Mouse (Mus musculus): ENCODE measurements around the gene Grk5. TPM values are rescaled to one million over a fixed set of nuclear protein-coding genes. Genes with fewer than 3 reads are reported as not detected.

Gene Grk5
- polyA plus RNA-seq, 1 experiment = 5.8 TPM

- TF ChIP-seq CTCF (IDR thresholded peaks at IDR 0.05; ENCODE audit: extremely low read depth, insufficient read depth, low read length) (no peak), POLR2A (IDR thresholded peaks at IDR 0.05; ENCODE audit: extremely low read depth, insufficient read depth, low read length) (peak; percentile 94)
- Histone ChIP-seq H3K4me3 (ENCODE audit: insufficient read depth, low read length) (peak within 1 kb of the TSS; percentile 57), H3K27ac (ENCODE audit: insufficient read depth, low read length) (0 out of 2 replicates have a peak within 1 kb of the TSS, but pooled peaks have one; percentile 14), H3K4me1 (ENCODE audit: control insufficient read depth, insufficient read depth, low read length) (0 out of 2 replicates have a peak, but pooled peaks cover 1% of the 10 kb centered on the region)
These were observed 15.4 kb upstream of the Grk5 start, which contains the start of gene Prdx3 for GRCm38 (mm10) chr19:60874064-60874694. Gene Prdx3, minus strand, starts transcription at chr19:60874556.

GRCm38 (mm10) chr19:60883129-60883528 is 6.4 kb upstream of the Grk5 start:
- Histone ChIP-seq H3K4me1 (ENCODE audit: control insufficient read depth, insufficient read depth, low read length) (no peaks in the 10 kb centered on the region; the same call in 1 of the 2 replicates), H3K27ac (ENCODE audit: insufficient read depth, low read length) (no peak overlapping the region), H3K4me3 (ENCODE audit: insufficient read depth, low read length) (no peak overlapping the region)
- TF ChIP-seq CTCF (IDR thresholded peaks at IDR 0.05; ENCODE audit: extremely low read depth, insufficient read depth, low read length) (peak; percentile 74), POLR2A (IDR thresholded peaks at IDR 0.05; ENCODE audit: extremely low read depth, insufficient read depth, low read length) (no peak)

DNA sequence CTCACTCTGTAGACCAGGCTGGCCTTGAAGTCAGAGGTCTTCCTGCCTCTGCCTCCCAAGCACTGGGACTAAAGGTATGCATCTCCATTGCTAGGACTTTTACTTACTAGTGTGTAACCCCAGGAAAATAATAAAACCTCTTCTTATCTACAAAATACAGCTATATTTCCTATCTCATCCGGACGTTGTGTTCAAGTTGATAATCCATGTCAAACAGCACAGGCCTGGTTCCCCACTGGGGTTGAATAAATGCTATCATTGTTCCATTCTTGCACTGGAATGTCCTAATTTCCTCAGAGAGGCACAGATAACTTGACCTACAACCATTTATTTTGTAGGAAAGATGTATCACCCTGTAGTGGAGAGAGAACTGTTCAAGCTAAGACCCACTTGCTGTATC is 1.9 kb upstream of the Grk5 start:
- Histone ChIP-seq H3K27ac (ENCODE audit: insufficient read depth, low read length) (no peak overlapping the region), H3K4me3 (ENCODE audit: insufficient read depth, low read length) (no peak overlapping the region), H3K4me1 (ENCODE audit: control insufficient read depth, insufficient read depth, low read length) (no peaks in the 10 kb centered on the region; the same call in 1 of the 2 replicates)
- TF ChIP-seq POLR2A (IDR thresholded peaks at IDR 0.05; ENCODE audit: extremely low read depth, insufficient read depth, low read length) = no peak
- TF ChIP-seq CTCF (IDR thresholded peaks at IDR 0.05; ENCODE audit: extremely low read depth, insufficient read depth, low read length) = no peak

GRCm38 (mm10) chr19:60889101-60889713 is 342 bp upstream of the Grk5 start:
- Histone ChIP-seq H3K27ac (ENCODE audit: insufficient read depth, low read length) (peak overlapping the region; percentile 46; the same call in 1 of the 2 replicates), H3K4me3 (ENCODE audit: insufficient read depth, low read length) (peak overlapping the region; percentile 80; the same call in 1 of the 2 replicates), H3K4me1 (ENCODE audit: control insufficient read depth, insufficient read depth, low read length) (no peaks in the 10 kb centered on the region; the same call in 1 of the 2 replicates)
- TF ChIP-seq POLR2A (IDR thresholded peaks at IDR 0.05; ENCODE audit: extremely low read depth, insufficient read depth, low read length) (no peak), CTCF (IDR thresholded peaks at IDR 0.05; ENCODE audit: extremely low read depth, insufficient read depth, low read length) (peak; percentile 44)

DNA sequence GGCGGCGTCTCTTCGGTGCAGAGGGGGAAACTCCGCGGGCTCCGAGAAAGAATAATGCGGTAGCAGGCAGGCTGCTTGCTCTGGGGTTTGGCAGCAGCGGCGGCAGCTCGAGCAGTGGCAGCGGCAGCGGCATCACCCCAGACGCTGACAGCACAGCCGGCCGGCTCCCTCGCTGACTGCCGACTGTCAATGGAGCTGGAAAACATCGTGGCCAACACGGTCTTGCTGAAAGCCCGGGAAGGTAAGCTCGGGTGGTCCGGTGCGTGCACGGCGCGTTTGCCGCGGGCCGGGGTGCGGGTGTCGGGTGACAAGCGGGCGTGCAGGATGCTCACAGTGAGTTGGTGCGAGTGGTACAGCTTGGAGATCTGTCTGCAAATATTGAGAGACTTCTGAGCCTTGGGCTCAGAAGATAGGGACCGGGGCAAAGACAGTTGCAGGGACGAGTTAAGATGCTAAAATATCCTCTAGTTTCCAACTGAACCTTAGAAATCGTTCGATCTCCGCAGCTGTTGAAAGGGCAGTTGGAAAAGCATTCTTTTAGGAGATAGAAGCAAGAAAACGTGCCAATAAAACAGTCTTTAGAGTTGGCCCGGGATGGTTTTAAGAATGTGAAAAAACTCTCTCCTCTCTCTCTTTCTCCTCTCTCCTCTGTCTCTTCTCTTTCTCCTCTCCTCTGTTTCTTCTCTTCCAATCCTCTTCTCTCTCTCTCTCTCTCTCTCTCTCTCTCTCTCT is 1.0 kb downstream of the Grk5 start:
- peak overlapping the region; percentile 26; the same call in 1 of the 2 replicates for H3K27ac ChIP-seq (ENCODE audit: insufficient read depth, low read length)
- no peaks in the 10 kb centered on the region; the same call in 1 of the 2 replicates for H3K4me1 ChIP-seq (ENCODE audit: control insufficient read depth, insufficient read depth, low read length)
- peak overlapping the region; percentile 80 for H3K4me3 ChIP-seq (ENCODE audit: insufficient read depth, low read length)
- TF ChIP-seq POLR2A (IDR thresholded peaks at IDR 0.05; ENCODE audit: extremely low read depth, insufficient read depth, low read length) = 0 out of 2 replicates have a peak, but pooled peaks have one; percentile 3
- no peak for TF ChIP-seq CTCF (IDR thresholded peaks at IDR 0.05; ENCODE audit: extremely low read depth, insufficient read depth, low read length)

GRCm38 (mm10) chr19:60891123-60891470 is 1.5 kb downstream of the Grk5 start:
- Histone ChIP-seq H3K27ac (ENCODE audit: insufficient read depth, low read length) (no peak overlapping the region), H3K4me3 (ENCODE audit: insufficient read depth, low read length) (peak overlapping the region; percentile 80; the same call in 1 of the 2 replicates), H3K4me1 (ENCODE audit: control insufficient read depth, insufficient read depth, low read length) (no peaks in the 10 kb centered on the region; the same call in 1 of the 2 replicates)
- TF ChIP-seq CTCF (IDR thresholded peaks at IDR 0.05; ENCODE audit: extremely low read depth, insufficient read depth, low read length) (no peak), POLR2A (IDR thresholded peaks at IDR 0.05; ENCODE audit: extremely low read depth, insufficient read depth, low read length) (no peak)

DNA sequence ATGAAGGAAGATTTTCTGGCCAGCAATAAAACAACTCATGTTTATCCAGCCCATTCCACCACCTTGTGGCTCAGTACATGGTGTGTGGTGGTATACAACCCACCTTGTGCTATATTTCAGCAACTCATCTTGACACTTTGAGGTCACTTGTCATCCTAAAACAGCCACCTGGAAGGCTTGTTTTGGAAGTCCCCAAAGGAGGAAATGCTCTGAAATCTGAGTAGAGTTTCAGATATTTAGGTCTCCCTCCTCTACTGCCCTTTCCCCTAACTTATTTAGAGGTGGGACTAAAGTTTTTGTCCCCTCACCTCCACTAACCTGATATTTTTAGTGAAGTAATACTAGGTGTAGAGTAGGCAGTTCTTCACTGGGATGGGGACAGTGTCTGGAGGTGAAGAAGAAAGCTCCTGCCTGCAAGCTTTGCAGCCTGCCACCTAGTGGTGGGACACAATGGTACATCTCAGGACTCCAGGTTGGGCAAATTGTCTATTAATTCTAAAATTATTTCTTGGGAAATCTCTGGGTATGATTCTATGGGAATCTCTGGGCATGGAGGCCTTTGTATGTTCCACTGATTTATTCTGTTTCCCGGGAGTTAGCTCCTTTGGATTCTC is 2.5 kb downstream of the Grk5 start:
- Histone ChIP-seq H3K27ac (ENCODE audit: insufficient read depth, low read length) (no peak overlapping the region), H3K4me1 (ENCODE audit: control insufficient read depth, insufficient read depth, low read length) (no peaks in the 10 kb centered on the region; the same call in 1 of the 2 replicates), H3K4me3 (ENCODE audit: insufficient read depth, low read length) (no peak overlapping the region; the same call in 1 of the 2 replicates)
- TF ChIP-seq CTCF (IDR thresholded peaks at IDR 0.05; ENCODE audit: extremely low read depth, insufficient read depth, low read length) (peak; percentile 66), POLR2A (IDR thresholded peaks at IDR 0.05; ENCODE audit: extremely low read depth, insufficient read depth, low read length) (no peak)

- no peak for TF ChIP-seq POLR2A (IDR thresholded peaks at IDR 0.05; ENCODE audit: extremely low read depth, insufficient read depth, low read length)
- TF ChIP-seq CTCF (IDR thresholded peaks at IDR 0.05; ENCODE audit: extremely low read depth, insufficient read depth, low read length) = no peak
These were observed 5.8 kb downstream of the Grk5 start for GRCm38 (mm10) chr19:60895251-60895880.

More at GRCm38 (mm10) chr19:60895251-60895880, 5.8 kb downstream of the Grk5 start:
- no peak overlapping the region; the same call in 1 of the 2 replicates for H3K27ac ChIP-seq (ENCODE audit: insufficient read depth, low read length)
- no peaks in the 10 kb centered on the region; the same call in 1 of the 2 replicates for H3K4me1 ChIP-seq (ENCODE audit: control insufficient read depth, insufficient read depth, low read length)
- H3K4me3 ChIP-seq (ENCODE audit: insufficient read depth, low read length) = no peak overlapping the region

Data from cortical plate, adult 2 months (tissue).